Mouse (Mus musculus): Measurements from ENCODE around the gene Tnk2.

Gene Tnk2

DNA sequence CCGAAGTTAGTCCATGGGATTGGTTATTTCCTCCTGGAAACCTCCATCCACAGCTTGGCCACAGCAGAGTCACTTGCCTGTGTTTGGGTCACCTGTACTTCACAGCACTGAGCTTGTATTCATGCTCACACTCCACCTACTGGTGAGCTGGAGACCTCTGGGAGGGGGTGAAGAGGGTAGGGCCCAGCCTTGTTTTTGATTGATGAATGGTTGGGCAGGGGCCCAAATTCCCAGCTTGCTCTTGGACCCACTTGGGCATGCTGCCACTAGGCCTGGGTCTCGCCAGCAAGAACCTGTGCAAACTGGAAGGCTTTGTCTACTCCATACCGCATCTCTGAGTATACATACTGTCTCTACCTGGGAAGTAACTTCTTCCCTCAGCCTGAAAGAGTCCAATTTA is 8.4 kb upstream of the Tnk2 start:
- 75% methylated on average over 3 of the region's 3 CpGs for WGBS

DNA sequence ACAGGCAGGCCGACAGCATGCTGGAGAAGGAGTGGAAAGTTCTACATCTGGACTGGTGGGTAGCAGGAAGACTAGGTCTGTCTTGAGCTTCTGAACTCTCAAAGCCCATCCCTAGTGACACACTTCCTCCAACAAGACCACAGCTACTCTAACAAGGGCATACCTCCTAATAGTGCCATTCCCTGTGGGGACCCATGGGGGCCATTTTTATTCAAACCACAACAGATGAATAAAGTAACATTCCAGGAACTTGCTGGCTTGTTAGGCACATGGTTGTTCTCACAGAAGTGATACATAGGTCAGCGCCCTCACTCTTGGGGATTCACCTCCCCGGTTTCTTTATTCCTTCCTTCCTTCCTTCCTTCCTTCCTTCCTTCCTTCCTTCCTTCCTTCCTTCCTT is 7.3 kb upstream of the Tnk2 start:
- 90% methylated on average over 3 of the region's 3 CpGs for WGBS

- 52% methylated on average over 6 of the region's 6 CpGs for WGBS
Measured at GRCm38 (mm10) chr16:32636871-32637521, 6.7 kb upstream of the Tnk2 start.

DNA sequence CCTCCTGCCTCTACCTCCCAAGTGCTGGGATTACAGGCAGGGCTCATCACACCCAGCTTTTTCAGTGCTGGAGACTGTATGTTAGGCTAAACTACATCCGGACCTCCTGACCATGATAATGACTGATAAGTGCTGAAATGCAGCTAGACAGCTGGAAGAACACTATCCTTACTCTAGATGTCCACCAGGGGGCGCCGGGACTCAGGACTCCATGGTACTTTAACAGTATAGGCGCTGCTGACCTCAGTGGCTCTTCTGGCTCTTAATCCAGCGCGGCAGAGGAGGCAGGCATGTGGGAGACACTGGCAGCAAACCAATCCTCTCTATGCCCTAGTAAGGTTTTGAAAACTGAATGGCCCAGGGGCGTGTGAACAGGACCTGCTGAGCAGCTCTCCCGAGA is 5.2 kb upstream of the Tnk2 start:
- WGBS, result 12% methylated on average over 8 of the region's 8 CpGs

DNA sequence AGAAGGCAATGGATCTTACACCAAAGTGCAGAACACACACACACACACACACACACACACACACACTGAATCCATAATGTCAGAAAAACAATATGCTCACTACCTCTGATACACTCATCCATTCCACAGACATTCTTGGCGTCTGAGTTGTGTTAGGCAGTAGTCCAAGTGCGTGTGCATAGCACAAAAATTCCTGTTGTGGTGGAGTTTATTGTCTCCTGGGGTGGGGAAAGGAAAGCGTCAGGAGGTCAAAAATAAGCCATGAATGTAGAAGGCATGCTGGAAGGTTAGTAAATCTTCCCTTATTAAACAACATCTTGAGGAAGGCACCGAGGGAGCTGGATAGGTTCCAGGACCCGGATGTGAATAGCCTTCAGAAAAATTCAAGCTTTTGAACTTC is 3.6 kb upstream of the Tnk2 start:
- 53% methylated on average over 5 of the region's 5 CpGs for WGBS

DNA sequence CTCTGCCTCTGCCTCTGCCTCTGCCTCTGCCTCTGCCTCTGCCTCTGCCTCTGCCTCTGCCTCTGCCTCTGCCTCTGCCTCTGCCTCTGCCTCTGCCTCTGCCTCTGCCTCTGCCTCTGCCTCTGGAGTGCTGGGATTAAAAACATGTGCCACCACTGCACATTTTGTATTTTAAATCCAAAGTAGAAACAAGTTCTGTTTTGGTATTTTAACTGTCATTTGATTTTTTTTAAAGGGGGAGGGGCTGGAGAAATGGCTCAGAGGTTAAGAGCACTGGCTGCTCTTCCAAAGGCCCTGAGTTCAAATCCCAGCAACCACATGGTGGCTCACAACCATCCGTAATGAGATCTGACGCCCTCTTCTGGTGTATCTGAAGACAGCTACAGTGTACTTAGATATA is 3.0 kb upstream of the Tnk2 start:
- 67% methylated on average over 2 of the region's 2 CpGs for WGBS

DNA sequence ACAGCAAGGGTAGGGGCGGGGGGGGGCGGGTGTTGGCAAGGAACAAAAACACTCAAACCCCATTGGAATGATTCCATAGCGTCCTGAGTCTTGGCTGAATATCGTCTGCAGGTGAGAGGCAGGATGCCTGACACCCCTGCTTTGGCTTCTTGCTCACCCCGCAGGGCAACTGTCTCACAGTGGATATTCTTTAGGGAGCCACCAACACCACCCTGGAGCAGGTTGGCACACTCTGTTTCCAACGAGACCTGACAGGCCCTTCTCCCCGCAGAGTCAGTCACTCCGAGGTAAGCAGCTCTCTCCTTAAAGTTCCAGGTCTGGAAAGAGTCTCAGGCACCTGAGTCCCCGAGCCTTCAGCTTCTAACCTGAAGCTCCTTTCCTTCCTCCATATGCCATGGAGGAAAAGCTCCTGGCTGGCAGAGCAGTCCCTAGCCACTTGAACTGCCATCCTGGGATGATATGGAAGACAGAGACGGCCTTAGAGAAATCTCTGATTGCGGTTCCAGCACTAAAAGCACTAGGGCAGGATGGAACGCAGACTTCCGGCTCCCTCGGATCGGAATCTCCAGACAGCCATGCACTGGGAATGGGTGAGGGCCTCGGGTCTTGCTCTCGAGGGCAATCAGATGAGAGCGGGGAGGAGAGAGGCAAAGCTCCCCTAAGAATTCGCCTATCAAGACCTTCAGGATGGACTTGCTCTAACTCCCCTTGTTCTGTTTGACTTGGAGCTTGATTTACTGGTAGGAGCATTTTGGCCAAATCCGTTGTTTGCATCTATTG is 2.0 kb upstream of the Tnk2 start:
- WGBS, result 77% methylated on average over 20 of the region's 20 CpGs

GRCm38 (mm10) chr16:32642280-32642679 is 1.4 kb upstream of the Tnk2 start:
- 64% methylated on average over 13 of the region's 13 CpGs for WGBS

DNA sequence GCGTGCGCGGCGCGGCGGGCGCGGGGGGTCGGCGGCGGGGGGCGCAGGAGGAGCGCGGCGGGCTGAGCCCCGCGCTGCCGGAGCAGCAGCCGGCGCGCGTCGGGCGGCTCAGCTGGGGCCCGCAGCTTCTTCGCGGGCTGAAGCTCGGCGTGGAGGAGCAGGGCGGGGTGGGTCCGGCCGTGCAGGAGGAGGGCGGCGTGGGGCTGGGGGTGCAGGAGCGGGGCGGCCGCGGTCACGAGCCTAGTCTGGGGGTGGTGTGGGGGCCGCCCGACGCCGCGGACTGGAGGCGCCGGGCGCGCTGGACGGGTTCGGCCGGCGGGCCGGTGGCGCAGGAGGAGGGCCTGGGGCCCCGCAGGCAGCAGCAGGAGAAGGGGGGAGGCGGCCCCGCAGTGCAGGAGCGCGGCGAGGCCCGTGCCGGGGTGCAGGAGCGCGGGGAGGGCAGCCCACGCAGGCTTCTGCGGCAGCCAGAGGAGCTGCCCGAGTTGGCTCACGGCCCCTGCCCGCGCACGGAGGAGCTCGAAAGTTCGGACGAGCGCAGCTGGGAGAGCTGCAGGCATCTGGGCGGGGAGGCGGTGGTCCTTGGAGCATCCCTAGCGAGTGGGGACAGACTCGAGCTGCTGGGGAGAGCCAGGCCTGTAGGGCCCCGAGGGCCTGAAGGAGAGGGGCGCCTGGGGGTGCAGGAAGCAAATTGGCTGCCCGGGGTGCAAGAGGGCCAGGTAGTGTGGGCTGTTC is 561 bp downstream of the Tnk2 start:
- 1% methylated on average over 79 of the region's 82 CpGs for WGBS

DNA sequence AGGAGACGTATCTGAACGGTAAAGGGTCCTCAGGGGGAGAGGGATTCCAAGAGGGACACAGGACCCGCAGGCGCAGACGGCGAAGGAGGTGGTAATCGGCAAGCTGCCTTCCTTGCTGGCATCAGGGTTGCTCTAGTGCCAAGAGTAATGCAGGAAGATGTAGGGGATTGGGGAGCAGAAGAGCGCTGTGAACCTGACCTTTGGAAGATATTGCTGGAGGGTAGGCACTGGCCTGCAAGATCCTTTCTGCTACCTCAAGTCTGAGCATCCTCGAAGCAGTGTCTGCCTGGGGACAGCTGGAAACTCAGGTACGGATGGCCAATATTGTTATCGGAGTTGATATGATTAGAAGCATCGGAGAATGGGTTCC is 1.1 kb downstream of the Tnk2 start:
- 7% methylated on average over 12 of the region's 12 CpGs for WGBS

GRCm38 (mm10) chr16:32645361-32645914 is 1.8 kb downstream of the Tnk2 start:
- WGBS, result 7% methylated on average over 14 of the region's 14 CpGs

- 35% methylated on average over 9 of the region's 9 CpGs for WGBS
Measured at GRCm38 (mm10) chr16:32646014-32646413, 2.3 kb downstream of the Tnk2 start.

GRCm38 (mm10) chr16:32650974-32651618 is 7.4 kb downstream of the Tnk2 start:
- 72% methylated on average over 5 of the region's 5 CpGs for WGBS

DNA sequence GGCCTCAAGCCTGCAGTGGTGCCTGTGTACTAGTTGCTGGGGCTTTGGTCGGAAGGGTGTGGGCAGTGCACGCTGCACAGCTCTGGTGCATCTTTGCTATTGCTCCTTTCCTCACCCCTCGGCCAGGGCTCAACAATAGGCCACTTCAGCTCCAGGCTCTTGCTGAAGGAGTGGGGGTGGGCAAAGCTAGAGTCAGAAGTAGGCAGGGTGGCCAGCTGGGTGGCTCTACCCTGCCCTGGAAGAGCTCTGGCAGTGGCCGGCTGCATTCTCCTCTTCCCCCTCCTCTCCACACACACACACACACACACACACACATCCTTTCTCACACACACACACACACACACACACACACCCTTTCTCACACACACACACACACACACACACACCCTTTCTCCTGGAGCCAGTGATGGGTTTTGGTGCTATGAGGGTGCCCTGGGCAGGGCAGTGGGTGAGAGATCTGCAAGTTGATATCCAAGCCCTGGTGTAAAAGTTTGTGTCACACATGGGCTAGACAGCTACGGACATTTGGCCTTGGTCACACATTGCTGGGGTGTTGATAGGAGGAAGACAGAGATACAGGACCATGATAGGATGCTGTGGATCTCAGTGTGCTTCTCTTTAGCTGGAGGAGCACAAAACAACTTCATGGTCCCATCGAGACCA is 10.5 kb downstream of the Tnk2 start:
- WGBS, result 44% methylated on average over 6 of the region's 6 CpGs

- 74% methylated on average over 4 of the region's 4 CpGs for WGBS
Measured at GRCm38 (mm10) chr16:32655534-32655933, 11.9 kb downstream of the Tnk2 start.

- WGBS, result 51% methylated on average over 8 of the region's 8 CpGs
Measured at GRCm38 (mm10) chr16:32656321-32656720, 12.6 kb downstream of the Tnk2 start.

- 49% methylated on average over 8 of the region's 8 CpGs for WGBS
Measured at GRCm38 (mm10) chr16:32656794-32657193, 13.1 kb downstream of the Tnk2 start.

- 72% methylated on average over 16 of the region's 16 CpGs for WGBS
Measured at GRCm38 (mm10) chr16:32657498-32658250, 14.0 kb downstream of the Tnk2 start.

DNA sequence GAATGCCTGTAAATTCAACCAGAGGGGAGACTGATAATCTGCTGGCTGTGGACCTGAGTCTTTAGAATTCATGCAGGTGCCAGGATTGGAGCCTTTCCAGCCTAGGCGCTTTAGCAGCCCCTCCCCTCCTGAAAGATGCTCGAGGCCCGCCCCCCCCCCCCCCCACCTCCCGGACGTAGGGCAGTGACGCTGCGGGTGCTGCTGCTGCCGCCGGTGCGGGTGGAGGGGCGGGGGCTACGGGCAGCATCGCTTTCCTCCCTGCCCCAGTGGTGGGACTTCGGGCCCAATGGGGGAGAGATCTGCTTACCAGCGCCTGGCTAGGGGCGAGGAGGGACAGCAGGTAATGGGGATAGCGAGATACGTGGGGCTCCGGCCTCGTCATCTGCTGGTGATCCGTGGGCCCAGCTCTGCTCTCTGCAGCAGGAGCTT is 15.1 kb downstream of the Tnk2 start:
- 2% methylated on average over 11 of the region's 21 CpGs for WGBS

- 3% methylated on average over 8 of the region's 8 CpGs for WGBS
Measured at GRCm38 (mm10) chr16:32659385-32659784, 15.7 kb downstream of the Tnk2 start.

- 8% methylated on average over 1 of the region's 1 CpGs for WGBS
Measured at GRCm38 (mm10) chr16:32660095-32660494, 16.4 kb downstream of the Tnk2 start.
